Mouse (Mus musculus) A20 (cell line): ENCODE measurements around the gene Slc7a7.

ENCODE experiments used
- DNase-seq: peaks from one replicate; pipeline ENCODE4 v3.0.0-alpha.2; 2011; ENCODE audit warnings: low read depth, low spot score

The Slc7a7 gene

DNA sequence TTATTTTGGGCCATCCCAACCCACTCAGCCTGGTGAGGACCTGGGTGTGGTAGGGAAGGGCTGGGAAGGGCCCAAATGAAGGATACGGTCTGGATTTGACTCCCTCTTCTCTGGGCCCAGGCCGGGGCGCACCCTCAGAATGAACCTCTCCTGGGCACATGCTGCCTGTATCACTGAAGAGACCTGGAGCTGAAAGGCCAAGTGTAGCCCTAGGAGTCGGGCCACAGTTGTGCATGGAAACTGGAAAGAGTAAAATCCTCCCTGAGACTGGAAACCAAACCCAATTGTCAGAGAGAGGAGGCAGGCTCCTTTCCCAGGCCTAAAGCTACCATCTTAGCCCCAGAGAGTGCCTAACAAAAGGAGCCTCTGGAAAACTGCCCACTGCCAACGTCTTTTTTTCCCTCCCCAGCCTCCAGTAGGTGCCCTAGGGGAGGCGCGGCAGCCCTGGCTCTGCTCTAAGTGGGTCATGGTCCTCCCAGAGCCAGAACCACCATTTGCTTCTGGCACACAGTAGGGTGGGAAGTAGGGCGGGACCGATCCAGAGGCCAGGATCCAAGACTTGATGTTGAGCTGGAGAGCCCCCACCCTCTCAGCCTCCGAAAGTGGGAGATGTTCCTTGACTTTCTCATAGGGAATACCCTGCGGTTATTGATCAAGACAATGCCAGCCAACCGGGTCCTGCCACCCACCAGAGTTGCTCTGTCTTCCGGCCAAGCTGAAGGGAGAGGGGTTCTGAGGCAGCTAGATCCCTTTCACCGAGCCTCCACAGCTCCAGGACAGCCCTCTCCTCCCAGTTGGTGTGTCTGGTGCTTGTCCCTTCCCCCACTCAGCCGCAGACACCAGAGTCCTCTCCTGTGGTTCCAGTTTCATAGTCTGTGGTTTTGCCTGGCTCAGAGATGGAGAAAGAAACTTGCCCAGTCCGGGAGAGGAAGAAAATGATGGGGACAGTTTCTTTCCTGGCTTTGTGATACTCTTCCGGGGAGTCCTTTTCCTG lies 15.6 kb upstream of the Slc7a7 start:
- no peak for DNase-seq

DNA sequence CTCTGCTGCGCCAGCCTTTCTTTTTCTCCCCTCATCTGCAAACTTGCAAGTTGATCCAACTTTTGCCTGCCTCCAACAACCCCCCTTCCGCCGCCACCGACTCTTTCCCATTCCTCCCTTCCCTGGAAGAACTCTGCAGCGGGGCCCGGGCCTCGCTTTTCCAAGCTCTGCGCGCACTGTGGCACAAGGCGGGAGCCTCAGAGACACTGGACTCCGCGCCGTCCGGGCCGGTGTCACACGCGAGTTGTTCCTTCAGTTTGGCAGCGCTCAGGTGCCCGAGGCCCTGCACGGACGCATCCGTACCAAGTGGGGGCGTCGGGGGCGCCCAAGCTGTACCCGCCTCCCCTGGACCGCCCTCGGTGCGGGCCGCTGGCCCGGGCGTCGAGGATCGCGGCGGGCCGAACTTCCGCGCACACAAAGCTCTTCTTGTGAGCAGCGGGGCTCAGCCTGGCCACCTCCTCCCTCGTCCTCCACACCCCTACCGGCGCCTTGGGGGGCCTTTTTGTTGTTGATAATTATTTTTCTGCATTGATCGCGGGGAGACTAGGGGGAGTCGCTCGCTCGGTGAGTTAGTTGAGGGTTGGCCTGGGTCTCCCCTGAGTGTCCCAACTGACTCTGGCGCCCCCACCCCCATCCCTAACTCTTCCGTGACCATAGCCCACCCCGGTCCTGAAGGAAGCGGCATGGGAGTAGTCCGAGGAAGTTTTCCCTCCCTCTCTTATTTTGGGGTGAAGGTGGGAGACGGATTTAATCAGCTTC lies 14.7 kb upstream of the Slc7a7 start:
- no peak for DNase-seq

DNA sequence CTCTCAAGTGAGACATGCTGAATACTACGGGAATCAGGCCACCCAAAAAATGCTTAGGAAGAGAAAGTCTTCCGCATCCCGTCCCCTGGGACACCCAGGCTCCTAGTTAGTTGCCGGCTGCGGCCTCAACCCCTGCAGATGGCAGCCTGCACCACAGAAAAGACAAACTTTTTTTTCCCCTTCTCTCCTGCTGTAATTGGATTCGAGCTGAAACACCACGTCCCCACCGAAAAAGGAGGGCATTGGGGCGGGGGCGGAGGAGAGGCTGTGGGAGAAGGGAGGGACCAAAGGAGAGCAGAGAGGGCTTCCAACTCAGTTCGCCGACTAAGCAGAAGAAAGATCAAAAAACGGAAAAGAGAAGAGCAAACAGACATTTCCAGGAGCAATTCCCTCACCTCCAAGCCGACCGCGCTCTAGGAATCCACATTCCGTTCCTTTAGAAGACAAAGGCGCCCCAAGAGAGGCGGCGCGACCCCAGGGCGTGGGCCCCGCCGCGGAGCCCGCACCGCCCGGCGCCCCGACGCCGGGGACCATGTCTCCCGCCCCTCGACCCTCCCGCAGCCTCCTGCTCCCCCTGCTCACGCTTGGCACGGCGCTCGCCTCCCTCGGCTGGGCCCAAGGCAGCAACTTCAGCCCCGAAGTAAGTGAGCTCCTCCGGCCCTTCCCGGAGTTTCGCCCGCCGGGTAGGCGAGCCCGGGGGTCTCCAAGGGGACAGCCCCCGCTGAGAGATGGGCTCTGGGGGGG lies 13.9 kb upstream of the Slc7a7 start, which contains the start of gene Mmp14:
Mmp14 (plus strand) TSS at position 279 of the 744 bp plus-strand sequence.
- no peak for DNase-seq

DNA sequence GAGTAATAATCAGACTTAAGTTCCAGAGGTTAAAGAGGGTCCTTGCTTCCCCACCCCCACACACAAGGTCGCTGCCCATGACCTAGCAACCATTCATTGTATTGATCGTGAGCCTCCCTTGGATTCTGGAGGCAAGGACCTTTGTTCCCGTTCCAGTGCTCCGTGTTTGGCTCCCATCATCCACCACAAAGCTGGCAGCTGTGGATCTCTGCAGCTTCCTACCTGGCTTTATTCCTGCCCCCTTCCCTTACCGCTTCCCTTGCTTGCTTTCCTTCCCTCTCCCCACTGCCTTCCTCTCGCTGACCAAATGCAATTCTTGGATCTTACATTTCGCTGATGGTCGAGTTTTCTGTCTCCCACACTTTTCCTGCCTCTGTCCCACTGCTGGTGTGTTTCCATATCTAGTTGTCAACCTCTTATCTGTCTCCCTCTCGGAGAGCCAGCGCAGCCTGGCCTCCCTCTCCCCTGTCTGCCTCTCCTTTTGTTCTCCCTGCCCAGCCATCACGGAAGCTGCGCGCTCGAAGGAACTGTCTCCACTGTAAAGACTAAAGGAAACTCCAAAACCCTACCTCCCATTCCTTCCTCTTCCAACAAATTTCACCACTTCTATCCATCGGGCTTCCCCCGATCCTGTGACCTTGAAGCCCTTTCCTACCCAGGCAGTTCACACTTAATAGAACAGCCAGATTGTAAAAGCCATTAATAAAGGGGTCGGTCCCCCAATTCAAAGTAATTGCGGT lies 13.0 kb upstream of the Slc7a7 start:
- DNase-seq, result no peak

DNA sequence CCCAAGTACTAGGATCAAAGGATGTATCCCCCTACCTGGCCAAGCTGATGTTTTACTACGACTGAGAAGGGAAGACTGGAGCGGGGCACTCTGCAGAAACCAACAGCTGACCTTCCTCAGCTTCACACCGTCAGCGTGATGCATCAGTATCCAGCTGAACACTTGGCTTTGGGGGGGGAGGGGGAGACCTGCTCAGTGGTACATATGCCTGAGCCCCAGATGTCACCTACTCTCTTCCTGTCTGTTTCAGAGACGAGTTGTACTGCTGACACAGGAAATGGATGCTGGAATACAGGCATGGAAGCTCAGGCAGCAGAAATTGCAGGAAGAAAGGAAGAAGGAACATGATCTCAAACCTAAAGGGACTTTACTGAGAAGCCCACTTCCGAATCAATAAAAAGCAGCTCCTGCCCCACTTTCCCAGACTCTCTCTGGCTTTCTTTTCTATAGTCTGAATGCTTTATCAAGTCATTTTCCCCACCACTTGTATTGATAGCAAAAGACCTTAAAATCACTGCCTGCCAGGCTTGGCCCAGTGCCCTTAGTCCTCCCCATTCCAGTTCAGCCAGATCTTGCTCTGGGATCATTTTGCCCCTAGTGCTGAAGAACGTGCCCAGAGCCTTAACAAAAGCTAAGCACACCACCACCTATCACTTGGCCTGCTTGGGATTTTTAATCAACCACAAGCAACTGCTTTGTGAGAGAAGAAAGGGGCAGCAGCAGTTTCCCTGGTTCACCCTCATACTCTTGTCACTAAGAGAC lies 11.9 kb upstream of the Slc7a7 start:
- DNase-seq, result no peak

DNA sequence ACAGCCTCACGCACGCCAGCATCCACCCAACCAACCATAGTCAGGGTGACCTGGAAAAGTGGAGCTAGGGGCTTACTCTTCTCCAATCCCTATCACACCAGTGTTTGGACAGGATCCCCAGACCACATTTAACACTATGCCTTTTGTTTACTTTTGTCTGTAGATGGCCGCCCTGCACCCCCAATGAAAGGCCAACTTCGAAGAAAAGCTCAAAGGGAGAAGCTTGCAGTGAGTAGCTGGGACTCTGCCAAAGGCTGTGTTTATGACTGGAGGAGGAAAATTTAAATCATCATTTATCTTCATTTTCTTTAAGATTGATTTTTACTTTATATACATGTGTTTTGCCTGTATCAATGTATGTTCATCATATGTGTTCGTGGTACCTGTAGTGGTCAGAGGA lies 10.8 kb upstream of the Slc7a7 start:
- DNase-seq, result no peak

DNA sequence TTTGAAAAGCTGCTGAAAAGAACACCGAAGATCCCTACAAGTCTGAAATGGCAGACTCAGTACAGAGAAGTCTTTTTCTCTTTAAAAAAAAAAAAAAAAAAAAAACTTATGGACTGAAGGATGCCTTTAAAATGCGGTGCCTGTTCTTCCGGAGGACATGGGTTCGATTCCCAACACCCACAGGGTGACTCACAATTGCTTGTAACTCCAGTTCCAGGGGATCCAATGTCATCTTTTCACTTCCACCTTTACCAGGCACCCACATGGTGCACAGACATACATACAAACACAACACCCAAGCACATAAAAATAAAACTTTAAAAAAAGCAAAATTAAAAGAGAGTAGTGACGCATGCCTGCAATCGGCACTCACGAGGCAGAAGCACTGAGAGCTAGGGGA lies 10.1 kb upstream of the Slc7a7 start:
- DNase-seq, result no peak

DNA sequence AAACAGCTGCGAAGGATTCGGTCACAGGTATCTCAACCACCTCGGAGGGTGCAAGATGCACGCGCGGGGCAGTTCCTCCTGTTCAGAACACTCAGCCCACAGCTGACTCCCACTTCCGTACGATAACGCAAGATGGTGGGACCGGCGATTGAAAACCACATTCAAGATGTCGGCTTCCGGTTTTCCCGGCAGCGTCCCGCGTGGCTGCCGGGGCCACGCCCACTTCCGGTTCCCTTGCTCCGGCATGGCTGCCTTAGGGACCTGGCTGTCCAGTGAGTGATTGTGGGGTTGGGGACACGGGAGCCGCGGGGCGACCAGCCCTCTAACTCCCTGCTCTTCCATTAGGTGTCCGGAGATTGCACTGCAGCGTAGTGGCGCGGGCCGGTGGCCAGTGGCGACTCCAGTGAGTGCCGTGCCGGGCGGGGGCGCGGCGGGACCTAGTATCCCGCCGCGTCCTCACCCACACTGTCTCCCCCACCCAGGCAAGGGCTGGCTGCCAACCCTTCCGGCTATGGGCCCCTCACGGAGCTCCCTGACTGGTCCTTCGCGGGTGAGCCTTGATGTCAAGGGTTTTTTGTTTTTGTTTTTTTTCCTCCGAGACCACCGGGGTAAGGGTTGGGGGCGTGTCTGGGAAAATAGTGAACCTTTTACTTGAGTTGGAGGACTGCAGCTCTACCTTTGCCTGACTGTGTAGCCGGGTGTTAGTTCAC lies 9.3 kb upstream of the Slc7a7 start, which contains the start of gene Mrpl52:
Mrpl52 (plus strand) TSS at position 221 of the 710 bp plus-strand sequence.
- DNase-seq, result peak; percentile 88

DNA sequence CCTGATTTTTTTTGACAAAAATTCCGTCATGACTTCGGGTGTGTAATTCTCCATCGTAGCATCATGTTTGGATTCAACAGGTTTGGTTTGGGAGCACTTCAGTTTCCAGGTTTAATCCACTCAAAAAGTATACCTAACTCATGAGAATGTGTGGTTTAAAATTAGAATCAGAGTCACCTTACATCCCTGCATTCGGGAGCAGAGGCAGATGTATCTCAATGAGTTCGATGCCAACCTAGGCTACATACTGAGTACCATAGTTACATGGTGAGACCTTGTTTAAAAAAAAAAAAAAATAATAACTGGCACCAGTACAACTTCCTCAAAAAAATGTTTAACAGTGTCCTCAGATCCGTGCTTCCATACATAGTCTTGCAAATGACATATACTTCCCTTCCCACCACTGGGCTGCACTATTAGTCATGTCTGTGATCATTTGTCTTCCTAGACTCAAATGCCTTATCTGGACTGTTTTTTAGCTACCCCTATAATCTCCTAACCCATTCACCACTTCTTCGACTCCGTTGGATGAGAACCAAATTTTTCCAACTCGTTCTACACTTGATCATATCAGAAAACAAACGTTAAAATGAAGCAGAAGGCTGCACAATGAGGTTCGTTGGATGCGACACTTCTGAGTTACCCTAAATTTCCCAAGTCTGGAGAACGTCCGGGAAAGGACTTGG lies 8.6 kb upstream of the Slc7a7 start:
- no peak for DNase-seq

DNA sequence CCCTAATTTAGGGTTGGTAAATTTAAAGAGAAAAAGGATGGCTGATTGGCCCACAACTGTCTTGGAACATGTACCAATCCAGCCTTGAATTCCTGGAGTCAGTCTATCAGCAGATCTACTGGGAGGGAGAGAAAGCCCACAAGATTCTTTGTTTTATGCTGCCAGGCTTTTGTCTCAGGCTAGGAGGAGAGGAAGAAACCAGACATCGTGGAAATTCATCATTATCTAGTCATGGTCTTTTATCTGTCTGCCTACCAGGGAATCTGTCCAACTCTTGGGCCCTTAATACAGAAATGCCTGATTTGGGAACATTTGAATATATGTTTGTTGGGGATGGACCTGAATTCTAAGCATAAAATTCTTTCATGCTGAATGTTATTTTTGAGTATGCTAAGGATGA lies 8.0 kb upstream of the Slc7a7 start:
- DNase-seq, result no peak

DNA sequence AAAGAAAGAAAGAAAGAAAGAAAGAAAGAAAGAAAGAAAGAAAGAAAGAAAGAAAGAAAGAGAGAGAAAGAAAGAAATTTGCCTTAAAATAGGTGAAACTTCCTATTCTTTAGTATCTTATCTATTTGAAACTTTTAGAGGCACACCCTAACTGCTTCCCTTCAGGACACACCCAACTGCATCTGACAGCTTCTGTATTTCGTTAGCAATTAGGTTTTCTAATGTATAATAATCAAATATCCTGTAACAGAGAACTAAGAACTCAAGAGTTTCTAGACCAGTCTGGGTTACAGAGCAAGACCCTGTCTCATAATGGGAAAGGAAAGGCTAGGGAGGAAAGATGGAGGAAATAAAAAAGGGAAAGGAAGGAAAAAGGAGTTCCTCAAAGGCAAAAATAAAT lies 7.1 kb upstream of the Slc7a7 start:
- no peak for DNase-seq

DNA sequence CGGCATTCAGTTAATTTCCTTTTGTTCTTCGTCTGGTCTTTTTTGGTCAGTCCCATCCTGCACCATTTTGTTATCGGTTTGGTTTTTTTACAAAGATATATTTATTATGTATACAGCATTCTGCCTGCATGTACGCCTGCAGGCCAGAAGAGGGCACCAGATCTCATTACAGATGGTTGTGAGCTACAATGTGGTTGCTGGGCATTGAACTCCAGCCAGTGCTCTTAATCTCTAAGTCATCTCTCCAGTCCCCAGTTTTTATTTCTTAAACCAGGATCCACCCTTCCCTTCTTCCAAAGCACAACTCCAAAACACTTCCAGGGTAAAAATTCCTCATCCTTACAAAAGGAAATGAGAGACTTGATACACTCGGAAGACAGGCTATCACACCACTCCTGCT lies 5.8 kb upstream of the Slc7a7 start:
- peak; percentile 60 for DNase-seq

DNA sequence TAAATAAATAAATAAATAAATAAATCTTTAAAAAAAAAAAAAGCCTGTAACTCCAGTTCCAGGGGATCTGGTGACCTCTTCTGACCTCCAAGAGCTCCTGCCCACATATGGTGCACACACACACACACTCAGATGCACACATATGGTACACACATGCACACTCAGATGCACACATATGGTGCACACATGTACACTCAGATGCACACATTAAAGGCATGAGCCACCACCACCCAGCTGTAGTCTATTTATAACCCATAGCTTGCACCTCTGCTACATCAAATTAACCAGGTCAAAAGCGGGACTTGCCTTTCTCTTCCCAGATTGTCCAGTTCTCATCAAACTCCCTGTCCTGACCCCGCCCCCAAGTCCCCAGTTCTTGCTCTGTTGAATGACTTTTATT lies 3.4 kb upstream of the Slc7a7 start:
- DNase-seq, result no peak

DNA sequence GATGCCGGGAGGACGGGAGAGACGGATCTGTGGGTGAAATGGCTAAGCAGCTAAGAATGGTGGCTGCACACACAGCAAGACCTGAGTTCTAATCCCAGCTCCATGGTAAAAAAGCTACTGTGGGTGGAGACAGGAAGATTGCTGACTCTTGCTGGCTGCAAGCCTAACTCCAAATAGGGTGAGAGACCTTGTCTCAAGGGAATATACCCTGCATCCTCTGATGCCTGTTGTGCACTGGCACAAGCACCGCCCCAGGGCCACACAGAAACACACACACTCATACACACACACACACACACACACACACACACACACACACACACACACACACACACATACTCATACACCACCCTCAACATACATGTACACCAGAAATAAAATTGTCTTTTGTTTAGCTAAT lies 750 bp downstream of the Slc7a7 start:
- DNase-seq, result peak; percentile 64

DNA sequence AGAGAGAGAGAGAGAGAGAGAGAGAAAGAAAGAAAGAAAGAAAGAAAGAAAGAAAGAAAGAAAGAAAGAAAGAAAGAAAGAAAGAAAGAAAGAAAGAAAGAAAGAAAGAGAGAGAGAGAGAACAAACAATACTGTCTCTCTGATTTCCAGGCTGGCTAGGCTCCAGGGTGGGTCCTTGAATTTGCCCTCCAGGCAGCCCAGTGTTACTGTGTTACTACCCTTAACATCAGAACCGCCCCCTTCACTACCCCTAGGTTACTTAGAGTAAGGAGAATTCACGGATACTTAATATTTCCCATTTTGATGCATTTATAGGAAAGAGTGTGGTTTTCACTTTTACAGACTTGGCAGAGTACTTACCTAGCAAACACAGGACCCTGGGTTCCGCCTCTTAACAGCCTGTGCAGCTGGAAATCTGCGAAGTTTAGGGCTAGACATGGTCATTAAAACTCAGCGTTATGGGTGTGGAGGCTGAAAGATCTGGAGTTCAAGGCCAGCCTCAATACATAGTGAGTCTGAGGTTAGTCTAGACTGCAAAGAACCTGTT lies 1.3 kb downstream of the Slc7a7 start:
- no peak for DNase-seq

DNA sequence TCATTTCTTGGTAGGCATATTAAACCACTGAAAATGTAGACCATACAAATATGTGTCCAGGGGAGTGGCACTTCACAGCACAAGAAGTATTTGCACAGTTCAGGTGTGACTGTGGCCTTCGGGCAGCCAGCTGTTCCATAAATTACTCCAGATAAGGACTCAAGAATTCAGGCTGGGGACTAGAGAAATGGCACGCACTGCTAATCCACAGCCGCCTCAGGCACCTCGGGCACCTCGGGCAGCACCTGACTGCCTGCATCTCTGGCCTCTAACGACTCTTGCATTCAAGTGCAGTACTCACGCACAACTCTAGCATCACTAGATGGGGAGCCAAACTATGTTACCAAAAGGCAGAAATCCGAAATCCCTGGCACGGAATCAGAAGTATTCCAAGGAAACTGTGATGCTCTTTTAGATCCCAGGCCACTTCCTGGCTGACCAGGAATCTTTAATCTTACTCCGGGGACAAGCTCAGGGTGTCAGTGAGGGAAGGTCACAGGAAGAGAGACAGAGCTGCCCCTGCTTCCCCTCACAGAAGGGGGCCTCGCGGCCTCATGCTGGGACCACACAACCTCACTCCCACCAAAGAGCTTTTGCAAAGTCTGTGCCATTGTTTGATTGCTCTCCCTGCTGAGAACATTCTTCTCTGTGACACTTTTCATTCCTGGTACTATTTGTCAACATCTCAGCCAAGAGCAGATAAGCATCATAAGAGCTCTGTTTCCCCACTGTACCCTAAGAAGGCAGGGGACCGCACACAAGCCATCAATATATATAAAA lies 2.1 kb downstream of the Slc7a7 start:
- peak; percentile 55 for DNase-seq

DNA sequence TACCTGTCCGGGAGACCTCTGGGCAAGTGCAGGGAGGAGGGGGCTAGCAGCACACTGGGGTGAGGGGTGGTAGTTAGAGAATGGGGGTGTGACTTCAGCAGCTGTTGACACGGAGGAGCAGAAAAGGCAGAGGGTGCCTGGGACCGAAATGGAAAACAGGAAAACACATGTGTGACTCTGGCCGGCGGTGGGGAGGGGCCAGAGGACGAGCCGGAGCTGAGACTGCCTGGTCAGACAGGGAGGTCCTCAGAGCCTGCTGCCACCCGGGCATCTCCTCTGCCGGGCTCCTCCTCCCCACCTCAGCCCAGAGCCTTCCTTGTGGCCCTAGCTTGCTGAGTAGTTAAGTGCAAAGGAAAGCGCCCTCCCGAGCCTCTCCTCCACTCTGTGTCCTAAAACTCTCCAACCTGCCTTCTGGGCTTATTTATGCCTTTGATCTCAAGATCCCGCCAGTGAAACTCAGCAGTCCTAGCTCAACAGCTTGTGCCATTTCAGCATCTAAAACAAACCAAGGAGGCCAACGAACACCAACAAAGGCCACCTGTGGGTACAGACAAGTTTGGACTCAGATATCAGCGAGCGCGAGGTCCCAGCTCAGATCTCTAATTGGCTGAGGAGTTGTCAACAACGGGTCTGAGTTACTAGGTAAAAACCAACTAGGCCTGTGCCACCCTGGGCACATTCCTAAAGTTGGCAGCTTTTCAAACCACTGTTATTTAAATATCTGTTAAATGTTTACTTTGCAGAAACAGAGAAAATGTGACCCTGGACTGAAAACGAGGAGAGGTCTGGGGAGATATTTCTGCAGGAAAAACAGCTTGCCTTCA lies 3.5 kb downstream of the Slc7a7 start:
- DNase-seq, result peak; percentile 71
